Mouse (Mus musculus) limb, embryonic 14.5 days (tissue): Measurements from ENCODE around the gene 1700021F05Rik. TPM values are rescaled to one million over a fixed set of nuclear protein-coding genes. Genes with fewer than 3 reads are reported as not detected.
A peak's percentile ranks its signal among the peaks of the same experiment; 100 is the strongest.

Experiments used
- ATAC-seq: fragments of 200-750 bp; cut with Nextera tagmentation; 2 replicates; pipeline ENCODE4 v1.8.0; 2017; ENCODE audit warnings: low read depth, moderate number of reproducible peaks, moderate TSS enrichment; ENCODE audit not compliant: low FRiP score
- DNase-seq: peaks from one replicate; pipeline ENCODE4 v3.0.0-alpha.2; 2015; ENCODE audit warnings: low spot score
- H3K27ac ChIP-seq: fragments of 300-500 bp; sonication (generic); replicated peaks from 2 replicates; pipeline ENCODE4 v1.5.1; 2014; ENCODE audit warnings: low read depth, mild to moderate bottlenecking, low read length, moderate library complexity, mixed read lengths
- H3K27me3 ChIP-seq: fragments of 300-500 bp; sonication (generic); 2 replicates; pipeline ENCODE4 v1.6.1; 2014; ENCODE audit warnings: low read length, mixed read lengths; ENCODE audit not compliant: control insufficient read depth, insufficient read depth
- H3K36me3 ChIP-seq: fragments of 300-500 bp; sonication (generic); 2 replicates; pipeline ENCODE4 v1.6.1; 2014; ENCODE audit warnings: mild to moderate bottlenecking, low read length, moderate library complexity, mixed read lengths; ENCODE audit not compliant: control insufficient read depth, insufficient read depth
- H3K4me1 ChIP-seq: fragments of 300-500 bp; sonication (generic); 2 replicates; pipeline ENCODE4 v1.6.1; 2014; ENCODE audit warnings: antibody characterized with exemption, low read length, mixed read lengths; ENCODE audit not compliant: control insufficient read depth, insufficient read depth
- H3K4me2 ChIP-seq: fragments of 300-500 bp; sonication (generic); replicated peaks from 2 replicates; pipeline ENCODE4 v1.6.1; 2014; ENCODE audit warnings: low read depth, mild to moderate bottlenecking, low read length, moderate library complexity; ENCODE audit not compliant: severe bottlenecking
- H3K4me3 ChIP-seq: fragments of 300-500 bp; sonication (generic); replicated peaks from 2 replicates; pipeline ENCODE4 v1.5.1; 2014; ENCODE audit warnings: low read length
- H3K9ac ChIP-seq: fragments of 300-500 bp; sonication (generic); 2 replicates; pipeline ENCODE4 v1.6.1; 2014; ENCODE audit warnings: mild to moderate bottlenecking, low read depth, low read length, moderate library complexity; ENCODE audit not compliant: severe bottlenecking
- H3K9me3 ChIP-seq: fragments of 300-500 bp; sonication (generic); 2 replicates; pipeline ENCODE4 v1.6.1; 2016; ENCODE audit warnings: low read length; ENCODE audit not compliant: control insufficient read depth
- POLR2A ChIP-seq: fragments of 200-500 bp; IDR thresholded peaks from 2 replicates; pipeline ENCODE4 v1.8.0; 2012; ENCODE audit warnings: inconsistent platforms, mild to moderate bottlenecking, moderate library complexity, borderline replicate concordance; ENCODE audit not compliant: insufficient read depth, insufficient read length; ENCODE audit errors: extremely low read depth
- WGBS: fragments of 180-500 bp; shearing (Covaris S2); extraction: QIAGEN DNeasy Blood & Tissue Kit; methylation state at CpG from one replicate; pipeline ENCODE4 v1.1.7; 2014; 5-methylcytosine and 5-hydroxymethylcytosine counted together
- polyA plus RNA-seq, 2 experiments: library from polyadenylated mRNA; depleted of rRNA in 1 of 2; stranded (reverse) in 1 of 2; unstranded in 1 of 2; fragments of >200 nt; fragmentation: Nextera tagmentation in 1 of 2; extraction: Ambion mirVana in 1 of 2; gene quantifications; 2 replicates each; pipeline versions ENCODE4 v1.2.1 to v1.2.3; 2012 to 2014

The 1700021F05Rik gene
- polyA plus RNA-seq, 2 experiments = 24.0 to 57.6 TPM

DNA sequence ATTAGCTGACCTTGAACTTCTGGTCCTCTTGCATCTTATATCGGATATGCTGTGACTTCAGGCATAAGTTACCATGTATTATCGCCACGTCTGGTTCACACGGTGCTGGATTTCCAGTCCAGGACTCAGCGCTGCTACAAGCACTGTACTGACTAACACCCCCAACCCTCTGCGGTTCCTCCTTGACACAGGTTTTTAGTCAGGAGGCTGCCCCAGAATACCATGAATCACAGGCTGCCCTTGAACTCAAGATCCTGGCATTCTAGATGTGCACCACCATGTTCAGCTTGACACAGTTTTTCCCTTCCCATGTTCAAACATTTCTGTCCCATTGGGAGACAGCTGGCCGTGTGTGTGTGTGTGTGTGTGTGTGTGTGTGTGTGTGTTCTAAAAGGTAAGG is 51.7 kb downstream of the 1700021F05Rik start:
- WGBS = 79% methylated on average over 7 of the region's 7 CpGs
- peaks cover 18% of the 10 kb centered on the region for H3K4me1 ChIP-seq
- H3K9me3 ChIP-seq = no peaks in the 10 kb centered on the region
- no peak overlapping the region for H3K27ac ChIP-seq
- H3K4me2 ChIP-seq = no peak overlapping the region
- DNase-seq = no peak
- H3K36me3 ChIP-seq = peaks cover 6% of the 10 kb centered on the region; the same call in 1 of the 2 replicates
- ATAC-seq = no peak
- no peak overlapping the region for H3K9ac ChIP-seq
- no peak for TF ChIP-seq POLR2A
- H3K27me3 ChIP-seq = no peaks in the 10 kb centered on the region
- H3K4me3 ChIP-seq = no peak overlapping the region

DNA sequence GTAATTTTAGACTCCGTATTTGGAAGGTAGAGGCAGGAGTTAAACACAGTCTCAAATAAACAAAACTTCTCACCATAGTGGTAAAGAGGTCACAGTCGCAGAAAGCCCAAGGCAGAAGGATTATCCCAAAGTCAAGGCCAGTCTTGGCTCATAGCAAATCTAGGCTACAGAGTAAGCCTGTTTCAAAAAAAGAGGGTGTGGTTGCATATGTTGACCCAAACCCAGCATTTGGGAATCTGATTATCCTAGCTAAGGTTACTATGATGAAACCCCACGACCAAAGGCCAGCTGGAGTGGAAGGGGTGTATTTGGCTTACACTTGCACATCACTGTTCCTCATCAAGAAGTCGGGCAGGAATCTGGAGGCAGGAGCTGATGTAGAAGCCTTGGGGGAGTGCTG is 52.5 kb downstream of the 1700021F05Rik start:
- 64% methylated on average over 4 of the region's 4 CpGs for WGBS
- no peak for DNase-seq
- ATAC-seq = no peak
- Histone ChIP-seq H3K4me3 (no peak overlapping the region), H3K27ac (no peak overlapping the region), H3K4me1 (peaks cover 23% of the 10 kb centered on the region), H3K27me3 (no peaks in the 10 kb centered on the region), H3K4me2 (no peak overlapping the region), H3K9me3 (no peaks in the 10 kb centered on the region), H3K36me3 (no peaks in the 10 kb centered on the region), H3K9ac (no peak overlapping the region)
- TF ChIP-seq POLR2A = no peak

DNA sequence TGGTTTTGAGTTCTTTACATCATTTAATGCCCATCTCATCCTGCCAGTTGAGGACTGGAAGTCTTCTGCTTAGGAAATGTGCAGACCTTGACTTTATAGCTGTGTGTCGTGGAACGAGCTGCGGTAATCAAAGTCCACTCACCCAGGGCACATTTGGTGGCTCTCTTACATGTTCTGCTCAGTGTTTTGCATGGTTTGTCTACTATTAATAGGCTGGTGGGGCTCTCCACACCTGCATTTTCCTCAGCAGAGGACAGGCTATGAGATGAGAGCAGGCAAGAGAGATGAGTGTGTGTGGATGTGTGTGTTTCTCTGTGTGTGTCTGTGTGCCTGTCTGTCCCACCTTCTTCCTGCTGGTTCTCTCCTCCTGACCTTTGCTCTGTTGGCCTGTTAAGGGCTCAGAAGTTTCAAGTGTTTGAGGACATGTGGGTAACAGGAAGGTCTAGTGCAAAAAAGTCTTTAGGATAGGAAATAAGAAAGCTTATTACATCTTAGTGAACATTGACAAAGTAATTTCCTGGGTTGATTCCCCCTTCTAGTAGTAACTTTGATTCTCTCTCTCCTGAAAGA is 53.3 kb downstream of the 1700021F05Rik start:
- Histone ChIP-seq H3K4me1 (peaks cover 28% of the 10 kb centered on the region), H3K4me2 (no peak overlapping the region), H3K9me3 (no peaks in the 10 kb centered on the region), H3K4me3 (no peak overlapping the region), H3K9ac (no peak overlapping the region), H3K27me3 (no peaks in the 10 kb centered on the region), H3K36me3 (no peaks in the 10 kb centered on the region), H3K27ac (no peak overlapping the region)
- WGBS = 41% methylated on average over 3 of the region's 3 CpGs
- ATAC-seq (no peak), DNase-seq (no peak)
- no peak for TF ChIP-seq POLR2A

DNA sequence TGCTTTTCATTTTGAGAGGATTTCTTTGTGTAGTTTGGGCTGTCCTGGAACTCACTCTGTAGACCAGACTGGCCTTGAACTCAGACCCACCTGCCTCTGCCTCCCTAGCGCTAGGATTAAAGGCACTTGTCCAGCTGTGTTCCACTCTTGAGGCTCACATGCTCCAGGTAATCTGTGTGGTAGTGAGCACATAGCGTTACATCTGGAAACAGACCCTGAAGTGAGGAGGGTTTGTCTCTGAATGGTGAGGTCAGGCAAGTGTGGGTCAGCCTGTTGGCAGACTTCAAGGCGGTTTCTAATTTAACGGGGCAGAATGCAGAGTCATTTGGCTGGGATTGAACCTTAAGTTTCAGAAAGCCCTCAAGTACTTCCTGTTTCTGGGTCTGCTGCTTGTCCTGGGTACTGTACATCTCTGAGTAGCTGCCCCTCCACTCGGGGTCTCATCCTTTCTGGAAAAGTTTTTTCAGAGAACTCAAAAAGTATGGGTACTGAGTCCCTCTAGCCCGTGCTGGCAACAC is 55.0 kb downstream of the 1700021F05Rik start:
- Histone ChIP-seq H3K4me3 (no peak overlapping the region), H3K36me3 (no peaks in the 10 kb centered on the region), H3K9ac (no peak overlapping the region), H3K4me2 (no peak overlapping the region), H3K9me3 (no peaks in the 10 kb centered on the region), H3K4me1 (peaks cover 37% of the 10 kb centered on the region), H3K27me3 (no peaks in the 10 kb centered on the region), H3K27ac (no peak overlapping the region)
- 72% methylated on average over 6 of the region's 6 CpGs for WGBS
- DNase-seq = no peak
- no peak for ATAC-seq
- TF ChIP-seq POLR2A = no peak

DNA sequence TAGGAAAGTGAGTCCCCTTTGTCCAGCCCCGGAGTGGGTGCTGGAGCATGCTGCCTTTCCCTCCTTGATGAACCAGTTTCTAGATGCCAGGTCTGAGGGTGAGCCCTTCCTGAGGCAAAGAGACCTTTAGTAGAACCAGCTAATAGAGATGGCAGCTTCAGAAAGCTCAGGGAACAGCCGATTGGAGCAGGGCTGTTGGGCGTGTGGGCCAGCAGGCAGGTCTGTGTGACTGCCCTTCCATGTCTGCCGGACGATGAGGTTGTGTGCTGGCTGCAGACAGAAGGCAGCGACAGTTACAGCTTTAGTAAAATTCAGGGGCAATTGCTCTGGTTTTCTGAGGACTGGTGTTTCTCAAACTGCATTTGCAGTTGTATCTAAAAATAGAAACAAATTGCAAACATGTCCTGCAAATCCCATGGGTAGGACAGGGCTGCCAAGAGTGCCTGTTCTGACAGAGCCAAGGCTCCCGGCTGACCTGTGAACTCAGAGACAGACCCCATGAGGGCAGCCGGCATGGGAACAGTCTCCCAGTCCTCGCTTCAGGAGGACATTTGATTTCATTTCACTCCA is 57.3 kb downstream of the 1700021F05Rik start:
- peaks cover 38% of the 10 kb centered on the region for H3K4me1 ChIP-seq
- H3K9ac ChIP-seq = 0 out of 2 replicates have a peak overlapping the region, but pooled peaks have one; percentile 44
- H3K4me2 ChIP-seq = no peak overlapping the region; the same call in 1 of the 2 replicates

DNA sequence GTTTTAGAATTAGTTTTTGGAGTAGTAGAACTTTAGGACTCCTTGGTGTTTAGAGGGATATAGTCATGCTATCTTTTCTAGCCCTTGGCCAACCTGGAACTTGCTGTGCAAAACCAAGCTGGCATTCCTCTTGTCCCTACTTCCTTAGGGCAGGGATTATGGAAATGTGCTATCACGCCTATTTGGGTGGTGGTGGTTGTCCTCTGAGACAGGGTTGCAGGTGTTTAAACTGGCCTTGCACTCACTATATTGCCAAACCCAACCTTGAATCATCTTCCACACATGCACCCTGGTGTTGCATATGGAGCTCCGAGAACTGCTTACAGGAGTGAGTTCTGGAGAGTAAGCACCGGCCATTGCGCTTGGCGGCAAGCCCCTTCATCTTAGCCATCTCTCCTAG is 58.8 kb downstream of the 1700021F05Rik start:
- WGBS = 87% methylated on average over 5 of the region's 5 CpGs
- H3K9me3 ChIP-seq = no peaks in the 10 kb centered on the region
- no peak overlapping the region for H3K27ac ChIP-seq
- H3K27me3 ChIP-seq = no peaks in the 10 kb centered on the region
- ATAC-seq (no peak), DNase-seq (no peak)
- H3K4me3 ChIP-seq = no peak overlapping the region
- H3K4me1 ChIP-seq = peaks cover 31% of the 10 kb centered on the region
- H3K9ac ChIP-seq = no peak overlapping the region
- no peak overlapping the region for H3K4me2 ChIP-seq
- H3K36me3 ChIP-seq = no peaks in the 10 kb centered on the region
- TF ChIP-seq POLR2A = no peak

More for the DNA sequence above, 57.3 kb downstream of the 1700021F05Rik start:
- no peak for DNase-seq
- no peak for ATAC-seq
- Histone ChIP-seq H3K36me3 (no peaks in the 10 kb centered on the region), H3K27ac (no peak overlapping the region), H3K27me3 (no peaks in the 10 kb centered on the region), H3K9me3 (no peaks in the 10 kb centered on the region), H3K4me3 (no peak overlapping the region)
- no peak for TF ChIP-seq POLR2A
- WGBS = 21% methylated on average over 9 of the region's 9 CpGs
